Mouse (Mus musculus): ENCODE results near the gene Lrfn3. TPM values are rescaled to one million over a fixed set of nuclear protein-coding genes. Genes with fewer than 3 reads are reported as not detected.

Lrfn3 gene
- polyA plus RNA-seq, 2 experiments: 0.79 to 1.4 TPM

DNA sequence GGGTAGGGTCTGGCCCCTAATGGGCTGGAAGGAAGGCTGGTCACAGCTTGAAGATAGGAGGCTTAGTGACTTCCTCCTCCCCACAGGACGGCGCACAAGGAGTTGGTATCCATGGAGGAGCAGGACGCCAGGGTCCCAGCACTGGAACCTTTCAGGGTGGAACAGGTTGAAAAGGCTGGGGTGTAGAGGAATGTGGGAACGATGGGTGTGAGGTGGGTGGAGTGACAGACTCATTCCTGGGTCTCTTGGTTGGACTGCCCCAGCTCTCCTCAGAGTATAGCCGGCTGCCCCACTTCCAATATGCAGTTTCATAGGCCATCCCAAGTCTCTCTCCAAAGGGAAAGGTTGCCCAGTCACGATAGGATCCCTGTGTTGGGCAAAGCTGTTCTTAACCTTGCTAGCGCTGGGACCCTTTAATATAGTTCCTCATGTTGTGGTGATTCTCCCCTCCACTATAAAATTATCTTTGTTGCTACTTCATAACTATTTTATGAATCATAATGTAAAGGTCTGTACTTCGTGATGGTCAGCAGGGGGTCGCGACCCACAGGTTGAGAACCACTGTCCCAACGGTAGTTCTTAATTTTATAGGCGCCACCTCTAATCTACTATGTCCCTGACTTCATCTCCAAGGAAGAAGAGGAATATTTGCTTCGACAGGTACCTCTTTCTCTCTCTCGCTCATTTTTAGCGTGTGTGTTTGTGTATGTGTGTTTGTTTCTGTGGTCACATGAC is 53.0 kb downstream of the Lrfn3 start:
- H3K27ac ChIP-seq: no peak overlapping the region
- H3K9me3 ChIP-seq (ENCODE audit: control insufficient read depth, low read length): no peaks in the 10 kb centered on the region
- DNase-seq (ENCODE audit: low read depth in 3 of 3, low spot score in 3 of 3) (no peak), ATAC-seq (ENCODE audit: insufficient read depth) (no peak)
- TF ChIP-seq EP300 (IDR thresholded peaks at IDR 0.05; ENCODE audit: low read depth) (no peak), CTCF (IDR thresholded peaks at IDR 0.05; ENCODE audit: low read depth) (no peak)
- no peaks in the 10 kb centered on the region for H3K36me3 ChIP-seq (replicated peaks; ENCODE audit: control insufficient read depth, insufficient read depth, low read depth)
- peak overlapping the region; percentile 84 for H3K4me2 ChIP-seq (ENCODE audit: low read depth)
- peaks cover 0 to 9% of the 10 kb centered on the region in 2 experiments; a peak in 2 of 4 replicates for H3K4me1 ChIP-seq (replicated peaks; ENCODE audit: control insufficient read depth in 2 of 2, insufficient read depth in 2 of 2, low read length in 1 of 2)
- no peaks in the 10 kb centered on the region for H3K27me3 ChIP-seq (ENCODE audit: control insufficient read depth, insufficient read depth, low read length)
- 53% methylated on average over 15 of the region's 15 CpGs for WGBS (ENCODE audit: insufficient replicate concordance)
- H3K4me3 ChIP-seq (ENCODE audit: insufficient read depth in 1 of 2, low read depth in 2 of 2, low read length in 2 of 2): peak overlapping the region; percentile 65 to 82
- no peak overlapping the region for H3K9ac ChIP-seq (replicated peaks)

- Histone ChIP-seq H3K4me1 (replicated peaks; ENCODE audit: control insufficient read depth in 2 of 2, insufficient read depth in 2 of 2, low read length in 1 of 2) (peaks cover 0 to 9% of the 10 kb centered on the region in 2 experiments; a peak in 2 of 4 replicates), H3K4me3 (ENCODE audit: insufficient read depth in 1 of 2, low read depth in 2 of 2, low read length in 2 of 2) (peak within 1 kb of the TSS; percentile 65 to 82), H3K9me3 (ENCODE audit: control insufficient read depth, low read length) (no peaks in the 10 kb centered on the region), H3K4me2 (ENCODE audit: low read depth) (peak within 1 kb of the TSS; percentile 84), H3K27ac (no peak within 1 kb of the TSS), H3K36me3 (replicated peaks; ENCODE audit: control insufficient read depth, insufficient read depth, low read depth) (no peaks in the 10 kb centered on the region), H3K27me3 (ENCODE audit: control insufficient read depth, insufficient read depth, low read length) (no peaks in the 10 kb centered on the region), H3K9ac (replicated peaks) (peak within 1 kb of the TSS; percentile 62)
- WGBS (ENCODE audit: insufficient replicate concordance): 5% methylated on average over 27 of the region's 27 CpGs
- DNase-seq (ENCODE audit: low read depth in 3 of 3, low spot score in 3 of 3): peak; percentile 82 to 85 (median 85)
- peak; percentile 98 for ATAC-seq (ENCODE audit: insufficient read depth)
- TF ChIP-seq EP300 (IDR thresholded peaks at IDR 0.05; ENCODE audit: low read depth) (no peak), CTCF (IDR thresholded peaks at IDR 0.05; ENCODE audit: low read depth) (no peak; the same call in 1 of the 2 replicates)
These were observed 54.2 kb downstream of the Lrfn3 start, which contains the start of gene Alkbh6 for GRCm38 (mm10) chr7:30308076-30309005. Gene Alkbh6, plus strand, starts transcription at chr7:30308717.

- Histone ChIP-seq H3K4me3 (ENCODE audit: insufficient read depth in 1 of 2, low read depth in 2 of 2, low read length in 2 of 2) (no peak overlapping the region), H3K4me1 (replicated peaks; ENCODE audit: control insufficient read depth in 2 of 2, insufficient read depth in 2 of 2, low read length in 1 of 2) (peaks cover 0 to 9% of the 10 kb centered on the region in 2 experiments; a peak in 2 of 4 replicates), H3K4me2 (ENCODE audit: low read depth) (no peak overlapping the region), H3K9me3 (ENCODE audit: control insufficient read depth, low read length) (no peaks in the 10 kb centered on the region), H3K27me3 (ENCODE audit: control insufficient read depth, insufficient read depth, low read length) (no peaks in the 10 kb centered on the region), H3K27ac (no peak overlapping the region), H3K36me3 (replicated peaks; ENCODE audit: control insufficient read depth, insufficient read depth, low read depth) (no peaks in the 10 kb centered on the region), H3K9ac (replicated peaks) (no peak overlapping the region)
- TF ChIP-seq CTCF (IDR thresholded peaks at IDR 0.05; ENCODE audit: low read depth): peak; percentile 61
- no peak for TF ChIP-seq EP300 (IDR thresholded peaks at IDR 0.05; ENCODE audit: low read depth)
- ATAC-seq (ENCODE audit: insufficient read depth): no peak
- no peak for DNase-seq (ENCODE audit: low read depth in 3 of 3, low spot score in 3 of 3)
- WGBS (ENCODE audit: insufficient replicate concordance): 75% methylated on average over 16 of the region's 16 CpGs
These were observed 56.3 kb downstream of the Lrfn3 start for GRCm38 (mm10) chr7:30306083-30306779.

Other genes with a start within 250 kb of the Lrfn3 start
Only the 30 nearest of the 31 such genes appear.
- 13.5 and 20.8 TPM in 2 replicates for gene Zfp146, start 193.0 kb downstream of the Lrfn3 start, polyA plus RNA-seq (2012; rRNA removed)
- gene Zfp146, start 193.0 kb downstream of the Lrfn3 start, polyA plus RNA-seq (2014; fragmentation: Nextera tagmentation; extraction: Ambion mirVana): 4.2 and 4.4 TPM in 2 replicates
- 3.5 TPM in 2 replicates for gene Cox7a1, start 178.6 kb downstream of the Lrfn3 start, polyA plus RNA-seq (2012; rRNA removed)
- gene Cox7a1, start 178.6 kb downstream of the Lrfn3 start, polyA plus RNA-seq (2014; fragmentation: Nextera tagmentation; extraction: Ambion mirVana): 5.5 and 7.0 TPM in 2 replicates
- 122 and 167 TPM in 2 replicates for gene Capns1, start 164.0 kb downstream of the Lrfn3 start, polyA plus RNA-seq (2012; rRNA removed)
- gene Capns1, start 164.0 kb downstream of the Lrfn3 start, polyA plus RNA-seq (2014; fragmentation: Nextera tagmentation; extraction: Ambion mirVana): 29.3 and 31.2 TPM in 2 replicates
- 71.8 and 72.4 TPM in 2 replicates for gene Polr2i, start 130.8 kb downstream of the Lrfn3 start, polyA plus RNA-seq (2012; rRNA removed)
- gene Polr2i, start 130.8 kb downstream of the Lrfn3 start, polyA plus RNA-seq (2014; fragmentation: Nextera tagmentation; extraction: Ambion mirVana): 59.2 and 61.1 TPM in 2 replicates
- gene Tbcb, start 130.5 kb downstream of the Lrfn3 start, polyA plus RNA-seq (2012; rRNA removed): 13.1 and 24.4 TPM in 2 replicates
- gene Tbcb, start 130.5 kb downstream of the Lrfn3 start, polyA plus RNA-seq (2014; fragmentation: Nextera tagmentation; extraction: Ambion mirVana): 44.8 and 47.1 TPM in 2 replicates
- not detected in 2 replicates for gene Ovol3, start 127.0 kb downstream of the Lrfn3 start, polyA plus RNA-seq (2012; rRNA removed)
- gene Ovol3, start 127.0 kb downstream of the Lrfn3 start, polyA plus RNA-seq (2014; fragmentation: Nextera tagmentation; extraction: Ambion mirVana): not detected in 2 replicates
- gene Thap8, start 82.7 kb downstream of the Lrfn3 start, polyA plus RNA-seq (2012; rRNA removed): 0.03 TPM in 1 of 2 replicates, not detected in the other
- gene Thap8, start 82.7 kb downstream of the Lrfn3 start, polyA plus RNA-seq (2014; fragmentation: Nextera tagmentation; extraction: Ambion mirVana): not detected in 2 replicates
- 12.4 and 14.0 TPM in 2 replicates for gene Wdr62, start 82.4 kb downstream of the Lrfn3 start, polyA plus RNA-seq (2012; rRNA removed)
- gene Wdr62, start 82.4 kb downstream of the Lrfn3 start, polyA plus RNA-seq (2014; fragmentation: Nextera tagmentation; extraction: Ambion mirVana): 7.5 and 8.8 TPM in 2 replicates
- 1.0 and 2.1 TPM in 2 replicates for gene Clip3, start 71.0 kb downstream of the Lrfn3 start, polyA plus RNA-seq (2012; rRNA removed)
- 0.71 and 0.86 TPM in 2 replicates for gene Clip3, start 71.0 kb downstream of the Lrfn3 start, polyA plus RNA-seq (2014; fragmentation: Nextera tagmentation; extraction: Ambion mirVana)
- 13.8 and 18.6 TPM in 2 replicates for gene Alkbh6, start 54.1 kb downstream of the Lrfn3 start, polyA plus RNA-seq (2012; rRNA removed)
- 16.0 and 19.5 TPM in 2 replicates for gene Alkbh6, start 54.1 kb downstream of the Lrfn3 start, polyA plus RNA-seq (2014; fragmentation: Nextera tagmentation; extraction: Ambion mirVana)
- gene Syne4, start 48.0 kb downstream of the Lrfn3 start, polyA plus RNA-seq (2012; rRNA removed): 11.1 and 12.0 TPM in 2 replicates
- 7.0 and 7.6 TPM in 2 replicates for gene Syne4, start 48.0 kb downstream of the Lrfn3 start, polyA plus RNA-seq (2014; fragmentation: Nextera tagmentation; extraction: Ambion mirVana)
- 0.11 and 0.19 TPM in 2 replicates for gene E130208F15Rik, start 41.0 kb downstream of the Lrfn3 start, polyA plus RNA-seq (2012; rRNA removed)
- not detected in 2 replicates for gene E130208F15Rik, start 41.0 kb downstream of the Lrfn3 start, polyA plus RNA-seq (2014; fragmentation: Nextera tagmentation; extraction: Ambion mirVana)
- gene Sdhaf1, start 38.9 kb downstream of the Lrfn3 start, polyA plus RNA-seq (2012; rRNA removed): 3.8 and 5.1 TPM in 2 replicates
- 6.7 and 7.0 TPM in 2 replicates for gene Sdhaf1, start 38.9 kb downstream of the Lrfn3 start, polyA plus RNA-seq (2014; fragmentation: Nextera tagmentation; extraction: Ambion mirVana)
- gene Tyrobp, start 51.0 kb upstream of the Lrfn3 start, polyA plus RNA-seq (2012; rRNA removed): 78.3 and 95.0 TPM in 2 replicates
- 105 and 113 TPM in 2 replicates for gene Tyrobp, start 51.0 kb upstream of the Lrfn3 start, polyA plus RNA-seq (2014; fragmentation: Nextera tagmentation; extraction: Ambion mirVana)
- gene Hcst, start 57.1 kb upstream of the Lrfn3 start, polyA plus RNA-seq (2012; rRNA removed): 3.3 and 4.7 TPM in 2 replicates
- 4.5 and 4.9 TPM in 2 replicates for gene Hcst, start 57.1 kb upstream of the Lrfn3 start, polyA plus RNA-seq (2014; fragmentation: Nextera tagmentation; extraction: Ambion mirVana)
- 0.92 and 1.2 TPM in 2 replicates for gene Nfkbid, start 59.0 kb upstream of the Lrfn3 start, polyA plus RNA-seq (2012; rRNA removed)
- gene Nfkbid, start 59.0 kb upstream of the Lrfn3 start, polyA plus RNA-seq (2014; fragmentation: Nextera tagmentation; extraction: Ambion mirVana): 0.69 and 1.1 TPM in 2 replicates
- gene Aplp1, start 82.8 kb upstream of the Lrfn3 start, polyA plus RNA-seq (2012; rRNA removed): 2.9 and 4.0 TPM in 2 replicates
- gene Aplp1, start 82.8 kb upstream of the Lrfn3 start, polyA plus RNA-seq (2014; fragmentation: Nextera tagmentation; extraction: Ambion mirVana): 3.5 and 4.5 TPM in 2 replicates
- gene Kirrel2, start 94.9 kb upstream of the Lrfn3 start, polyA plus RNA-seq (2012; rRNA removed): 0.10 and 0.30 TPM in 2 replicates
- gene Kirrel2, start 94.9 kb upstream of the Lrfn3 start, polyA plus RNA-seq (2014; fragmentation: Nextera tagmentation; extraction: Ambion mirVana): 0.18 TPM in 1 of 2 replicates, not detected in the other
- 0.03 TPM in 2 replicates for gene Nphs1, start 95.5 kb upstream of the Lrfn3 start, polyA plus RNA-seq (2012; rRNA removed)
- 0.08 and 0.19 TPM in 2 replicates for gene Nphs1, start 95.5 kb upstream of the Lrfn3 start, polyA plus RNA-seq (2014; fragmentation: Nextera tagmentation; extraction: Ambion mirVana)
- gene Prodh2, start 130.8 kb upstream of the Lrfn3 start, polyA plus RNA-seq (2012; rRNA removed): 47.9 and 52.1 TPM in 2 replicates
- gene Prodh2, start 130.8 kb upstream of the Lrfn3 start, polyA plus RNA-seq (2014; fragmentation: Nextera tagmentation; extraction: Ambion mirVana): 33.8 and 41.4 TPM in 2 replicates
- gene Arhgap33, start 172.3 kb upstream of the Lrfn3 start, polyA plus RNA-seq (2012; rRNA removed): 7.1 and 7.9 TPM in 2 replicates
- 1.3 and 2.0 TPM in 2 replicates for gene Arhgap33, start 172.3 kb upstream of the Lrfn3 start, polyA plus RNA-seq (2014; fragmentation: Nextera tagmentation; extraction: Ambion mirVana)
- 4.2 and 5.5 TPM in 2 replicates for gene Hspb6, start 189.4 kb upstream of the Lrfn3 start, polyA plus RNA-seq (2012; rRNA removed)
- gene Hspb6, start 189.4 kb upstream of the Lrfn3 start, polyA plus RNA-seq (2014; fragmentation: Nextera tagmentation; extraction: Ambion mirVana): 3.0 and 3.6 TPM in 2 replicates
- gene Proser3, start 189.5 kb upstream of the Lrfn3 start, polyA plus RNA-seq (2012; rRNA removed): 6.5 and 6.8 TPM in 2 replicates
- 1.3 and 2.8 TPM in 2 replicates for gene Proser3, start 189.5 kb upstream of the Lrfn3 start, polyA plus RNA-seq (2014; fragmentation: Nextera tagmentation; extraction: Ambion mirVana)
- 15.3 and 17.6 TPM in 2 replicates for gene Lin37, start 197.1 kb upstream of the Lrfn3 start, polyA plus RNA-seq (2012; rRNA removed)
- gene Lin37, start 197.1 kb upstream of the Lrfn3 start, polyA plus RNA-seq (2014; fragmentation: Nextera tagmentation; extraction: Ambion mirVana): 21.2 and 22.0 TPM in 2 replicates
- gene U2af1l4, start 200.5 kb upstream of the Lrfn3 start, polyA plus RNA-seq (2012; rRNA removed): 19.5 and 28.1 TPM in 2 replicates
- 40.7 and 44.0 TPM in 2 replicates for gene U2af1l4, start 200.5 kb upstream of the Lrfn3 start, polyA plus RNA-seq (2014; fragmentation: Nextera tagmentation; extraction: Ambion mirVana)
- gene Gm49396, start 200.6 kb upstream of the Lrfn3 start, polyA plus RNA-seq (2012; rRNA removed): 1.2 and 1.4 TPM in 2 replicates
- 0.71 and 0.99 TPM in 2 replicates for gene Gm49396, start 200.6 kb upstream of the Lrfn3 start, polyA plus RNA-seq (2014; fragmentation: Nextera tagmentation; extraction: Ambion mirVana)
- gene Psenen, start 200.9 kb upstream of the Lrfn3 start, polyA plus RNA-seq (2012; rRNA removed): 55.8 and 63.5 TPM in 2 replicates
- gene Psenen, start 200.9 kb upstream of the Lrfn3 start, polyA plus RNA-seq (2014; fragmentation: Nextera tagmentation; extraction: Ambion mirVana): 59.1 and 64.6 TPM in 2 replicates
- gene Igflr1, start 202.7 kb upstream of the Lrfn3 start, polyA plus RNA-seq (2012; rRNA removed): 1.5 and 1.8 TPM in 2 replicates
- 0.53 and 1.2 TPM in 2 replicates for gene Igflr1, start 202.7 kb upstream of the Lrfn3 start, polyA plus RNA-seq (2014; fragmentation: Nextera tagmentation; extraction: Ambion mirVana)
- 10.4 and 12.7 TPM in 2 replicates for gene Kmt2b, start 226.0 kb upstream of the Lrfn3 start, polyA plus RNA-seq (2012; rRNA removed)
- 3.4 and 4.2 TPM in 2 replicates for gene Kmt2b, start 226.0 kb upstream of the Lrfn3 start, polyA plus RNA-seq (2014; fragmentation: Nextera tagmentation; extraction: Ambion mirVana)
- gene Zbtb32, start 236.1 kb upstream of the Lrfn3 start, polyA plus RNA-seq (2012; rRNA removed): 0.04 and 0.06 TPM in 2 replicates
- gene Zbtb32, start 236.1 kb upstream of the Lrfn3 start, polyA plus RNA-seq (2014; fragmentation: Nextera tagmentation; extraction: Ambion mirVana): 0.20 TPM in 1 of 2 replicates, not detected in the other

All from liver, embryonic 14.5 days (tissue).